Mouse (Mus musculus) CD4-positive naive resting alpha-beta T cell, adult 57 days (primary cell): ENCODE data around the gene Gm3012. TPM values are rescaled to one million over a fixed set of nuclear protein-coding genes. Genes with fewer than 3 reads are reported as not detected.

Experiments
- total RNA-seq: library from RNA; stranded (reverse); gene quantifications from one replicate; pipeline ENCODE4 v1.2.4, GENCODE M21; 2023

Gene Gm3012
- not detected for total RNA-seq

GRCm38 (mm10) chr14:3634212-3634611 is at the start of gene Gm3012:
Gene Gm3012, plus strand, starts transcription at chr14:3634512.

GRCm38 (mm10) chr14:3651730-3652129 is 17.4 kb downstream of the Gm3012 start, which contains the start of gene Gm3020:
Gene Gm3020, plus strand, starts transcription at chr14:3652030.

GRCm38 (mm10) chr14:3688483-3688882 is 54.2 kb downstream of the Gm3012 start, which contains the start of gene Gm3043:
Gene Gm3043, plus strand, starts transcription at chr14:3688783.

Other genes with a start within 250 kb of the Gm3012 start
- not detected for gene Gm10413, start 239.4 kb upstream of the Gm3012 start, total RNA-seq
- gene Gm10409, start 221.9 kb upstream of the Gm3012 start, total RNA-seq: 0.50 TPM
- not detected for gene Gm3005, start 206.4 kb upstream of the Gm3012 start, total RNA-seq
- not detected for gene Gm10408, start 185.1 kb upstream of the Gm3012 start, total RNA-seq
- gene Gm3020, start 17.5 kb downstream of the Gm3012 start, total RNA-seq: 0.50 TPM
- gene Gm3043, start 54.3 kb downstream of the Gm3012 start, total RNA-seq: not detected
- gene Gm3002, start 175.6 kb downstream of the Gm3012 start, total RNA-seq: not detected
- gene Gm3033, start 211.7 kb downstream of the Gm3012 start, total RNA-seq: not detected
- not detected for gene Gm2916, start 249.7 kb downstream of the Gm3012 start, total RNA-seq